Mouse (Mus musculus) embryonic facial prominence, embryonic 12.5 days (tissue): ENCODE data around the gene Ankzf1. TPM values are rescaled to one million over a fixed set of nuclear protein-coding genes. Genes with fewer than 3 reads are reported as not detected.
"Not testable (repeated sequence)": the region's sequence is repeated elsewhere in the genome, so short reads cannot be mapped to it uniquely, and the experiment has no call there.

Source experiments
- ATAC-seq: fragments of 200-750 bp; cut with Nextera tagmentation; 2 replicates; pipeline ENCODE4 v1.8.0; 2017; ENCODE audit not compliant: insufficient number of reproducible peaks, insufficient read depth, low FRiP score, low TSS enrichment
- H3K27ac ChIP-seq: fragments of 300-500 bp; sonication (generic); 2 replicates; pipeline ENCODE4 v1.5.1; 2016; ENCODE audit warnings: mild to moderate bottlenecking
- H3K27me3 ChIP-seq: fragments of 300-500 bp; sonication (generic); 2 replicates; pipeline ENCODE4 v1.6.1; 2016; ENCODE audit warnings: mild to moderate bottlenecking, moderate library complexity
- H3K36me3 ChIP-seq: fragments of 300-500 bp; sonication (generic); 2 replicates; pipeline ENCODE4 v1.6.1; 2016; ENCODE audit warnings: mild to moderate bottlenecking
- H3K4me1 ChIP-seq: fragments of 300-500 bp; sonication (generic); 2 replicates; pipeline ENCODE4 v1.6.1; 2016
- H3K4me2 ChIP-seq: fragments of 300-500 bp; sonication (generic); replicated peaks from 2 replicates; pipeline ENCODE4 v1.6.1; 2016; ENCODE audit warnings: mild to moderate bottlenecking, moderate library complexity
- H3K4me3 ChIP-seq: fragments of 300-500 bp; sonication (generic); 2 replicates; pipeline ENCODE4 v1.5.1; 2016; ENCODE audit warnings: mild to moderate bottlenecking
- H3K9ac ChIP-seq: fragments of 300-500 bp; sonication (generic); 2 replicates; pipeline ENCODE4 v1.6.1; 2016; ENCODE audit warnings: mild to moderate bottlenecking, moderate library complexity
- H3K9me3 ChIP-seq: fragments of 300-500 bp; sonication (generic); 2 replicates; pipeline ENCODE4 v1.6.1; 2016; ENCODE audit warnings: mild to moderate bottlenecking, moderate library complexity
- WGBS: fragments of 180-500 bp; shearing (Covaris S2); methylation state at CpG from one replicate; pipeline ENCODE4 v1.1.7; 2016; 5-methylcytosine and 5-hydroxymethylcytosine counted together
- polyA plus RNA-seq: library from polyadenylated mRNA; unstranded; fragments of >200 nt; fragmentation: Nextera tagmentation; extraction: Ambion mirVana; gene quantifications from 2 replicates; pipeline ENCODE4 v1.2.1, GENCODE M21; 2016

The Ankzf1 gene
- polyA plus RNA-seq, 1 experiment from 2014 or later, result 31.5 TPM

- H3K4me1 ChIP-seq, result peaks cover 4% of the 10 kb centered on the region; the same call in 1 of the 2 replicates
- H3K27ac ChIP-seq, result no peak overlapping the region
- H3K9me3 ChIP-seq, result no peaks in the 10 kb centered on the region
- H3K4me3 ChIP-seq, result no peak overlapping the region
- H3K9ac ChIP-seq, result no peak overlapping the region
- 78% methylated on average over 4 of the region's 4 CpGs for WGBS
- H3K4me2 ChIP-seq, result no peak overlapping the region
- 0 out of 2 replicates have a peak, but pooled peaks cover 2% of the 10 kb centered on the region for H3K27me3 ChIP-seq
- no peak for ATAC-seq
- no peaks in the 10 kb centered on the region for H3K36me3 ChIP-seq
Measured at GRCm38 (mm10) chr1:75231224-75231623, 39.3 kb downstream of the Ankzf1 start.

- no peak for ATAC-seq
- WGBS, result 64% methylated on average over 5 of the region's 5 CpGs
- no peak within 1 kb of the TSS for H3K4me2 ChIP-seq
Measured at GRCm38 (mm10) chr1:75231664-75232152, 39.8 kb downstream of the Ankzf1 start, which contains the start of gene A630095N17Rik. Gene A630095N17Rik (minus strand): TSS chr1:75232102.

GRCm38 (mm10) chr1:75232489-75232888 lies 40.5 kb downstream of the Ankzf1 start:
- H3K36me3 ChIP-seq, H3K4me3 ChIP-seq, H3K27ac ChIP-seq, H3K9ac ChIP-seq, H3K4me1 ChIP-seq, H3K9me3 ChIP-seq, H3K4me2 ChIP-seq, ATAC-seq, H3K27me3 ChIP-seq: not testable (repeated sequence)
- WGBS, result 60% methylated on average over 4 of the region's 4 CpGs

More at GRCm38 (mm10) chr1:75231664-75232152, 39.8 kb downstream of the Ankzf1 start, which contains the start of gene A630095N17Rik:
- Histone ChIP-seq H3K4me1 (peaks cover 4% of the 10 kb centered on the region; the same call in 1 of the 2 replicates), H3K27me3 (0 out of 2 replicates have a peak, but pooled peaks cover under 1% of the 10 kb centered on the region), H3K4me3 (no peak within 1 kb of the TSS), H3K27ac (no peak within 1 kb of the TSS), H3K36me3 (no peaks in the 10 kb centered on the region), H3K9ac (no peak within 1 kb of the TSS), H3K9me3 (no peaks in the 10 kb centered on the region)

GRCm38 (mm10) chr1:75234606-75235005 lies 42.7 kb downstream of the Ankzf1 start:
- H3K9ac ChIP-seq, result no peak overlapping the region
- WGBS, result under 1% methylated on average over 8 of the region's 8 CpGs
- no peak overlapping the region for H3K27ac ChIP-seq
- no peaks in the 10 kb centered on the region for H3K27me3 ChIP-seq
- no peak overlapping the region for H3K4me3 ChIP-seq
- H3K4me2 ChIP-seq, result no peak overlapping the region
- peaks cover 10% of the 10 kb centered on the region; the same call in 1 of the 2 replicates for H3K4me1 ChIP-seq
- ATAC-seq, result no peak
- no peaks in the 10 kb centered on the region for H3K9me3 ChIP-seq
- H3K36me3 ChIP-seq, result 0 out of 2 replicates have a peak, but pooled peaks cover 1% of the 10 kb centered on the region

- peak within 1 kb of the TSS; percentile 79 for H3K27ac ChIP-seq
- ATAC-seq, result peak; percentile 87
- no peaks in the 10 kb centered on the region for H3K9me3 ChIP-seq
- H3K4me1 ChIP-seq, result peaks cover 10% of the 10 kb centered on the region; the same call in 1 of the 2 replicates
- no peaks in the 10 kb centered on the region for H3K27me3 ChIP-seq
- H3K36me3 ChIP-seq, result peaks cover 14% of the 10 kb centered on the region; the same call in 1 of the 2 replicates
- peak within 1 kb of the TSS; percentile 75 for H3K9ac ChIP-seq
- WGBS, result under 1% methylated on average over 64 of the region's 64 CpGs
- peak within 1 kb of the TSS; percentile 69 for H3K4me3 ChIP-seq
- peak within 1 kb of the TSS; percentile 90 for H3K4me2 ChIP-seq
Measured at GRCm38 (mm10) chr1:75236117-75237050, 44.4 kb downstream of the Ankzf1 start, which contains the start of gene Dnajb2. Gene Dnajb2 (plus strand): TSS chr1:75236406.

- H3K4me1 ChIP-seq, result peaks cover 10% of the 10 kb centered on the region; the same call in 1 of the 2 replicates
- H3K9ac ChIP-seq, result no peak overlapping the region
- no peak overlapping the region for H3K27ac ChIP-seq
- H3K36me3 ChIP-seq, result peaks cover 31% of the 10 kb centered on the region; the same call in 1 of the 2 replicates
- H3K4me3 ChIP-seq, result no peak overlapping the region
- no peak overlapping the region for H3K4me2 ChIP-seq
- 87% methylated on average over 10 of the region's 10 CpGs for WGBS
- no peaks in the 10 kb centered on the region for H3K9me3 ChIP-seq
- no peaks in the 10 kb centered on the region for H3K27me3 ChIP-seq
- no peak for ATAC-seq
Measured at GRCm38 (mm10) chr1:75239591-75239990, 47.6 kb downstream of the Ankzf1 start.

GRCm38 (mm10) chr1:75243411-75243810 lies 51.5 kb downstream of the Ankzf1 start:
- Histone ChIP-seq H3K4me3 (no peak overlapping the region), H3K4me2 (no peak overlapping the region), H3K27ac (no peak overlapping the region), H3K9ac (no peak overlapping the region; the same call in 1 of the 2 replicates), H3K4me1 (peaks cover 9% of the 10 kb centered on the region; the same call in 1 of the 2 replicates), H3K36me3 (peaks cover 31% of the 10 kb centered on the region; the same call in 1 of the 2 replicates), H3K27me3 (no peaks in the 10 kb centered on the region), H3K9me3 (no peaks in the 10 kb centered on the region)
- no peak for ATAC-seq
- 90% methylated on average over 14 of the region's 14 CpGs for WGBS

GRCm38 (mm10) chr1:75244175-75244826 lies 52.4 kb downstream of the Ankzf1 start:
- Histone ChIP-seq H3K9me3 (no peaks in the 10 kb centered on the region), H3K4me3 (no peak overlapping the region), H3K27me3 (no peaks in the 10 kb centered on the region), H3K4me1 (peaks cover 9% of the 10 kb centered on the region; the same call in 1 of the 2 replicates), H3K9ac (no peak overlapping the region), H3K4me2 (no peak overlapping the region), H3K36me3 (peaks cover 31% of the 10 kb centered on the region; the same call in 1 of the 2 replicates), H3K27ac (no peak overlapping the region)
- ATAC-seq, result no peak
- WGBS, result 89% methylated on average over 12 of the region's 12 CpGs

GRCm38 (mm10) chr1:75244836-75245235 lies 52.9 kb downstream of the Ankzf1 start:
- no peak for ATAC-seq
- peaks cover 28% of the 10 kb centered on the region; the same call in 1 of the 2 replicates for H3K36me3 ChIP-seq
- no peak overlapping the region for H3K27ac ChIP-seq
- peaks cover 9% of the 10 kb centered on the region; the same call in 1 of the 2 replicates for H3K4me1 ChIP-seq
- H3K9me3 ChIP-seq, result no peaks in the 10 kb centered on the region
- 15% methylated on average over 4 of the region's 4 CpGs for WGBS
- no peak overlapping the region for H3K9ac ChIP-seq
- no peak overlapping the region for H3K4me3 ChIP-seq
- H3K4me2 ChIP-seq, result no peak overlapping the region
- H3K27me3 ChIP-seq, result no peaks in the 10 kb centered on the region

GRCm38 (mm10) chr1:75247071-75247930 lies 55.4 kb downstream of the Ankzf1 start:
- Histone ChIP-seq H3K36me3 (0 out of 2 replicates have a peak, but pooled peaks cover 12% of the 10 kb centered on the region), H3K4me1 (peaks cover 20% of the 10 kb centered on the region; the same call in 1 of the 2 replicates), H3K27me3 (0 out of 2 replicates have a peak, but pooled peaks cover 2% of the 10 kb centered on the region), H3K4me2 (no peak overlapping the region), H3K9ac (no peak overlapping the region), H3K9me3 (no peaks in the 10 kb centered on the region), H3K4me3 (no peak overlapping the region), H3K27ac (no peak overlapping the region)
- ATAC-seq, result no peak
- WGBS, result 76% methylated on average over 16 of the region's 16 CpGs
